ENCODE assay signal across 16 mouse cellular contexts in the genomic region with DNA sequence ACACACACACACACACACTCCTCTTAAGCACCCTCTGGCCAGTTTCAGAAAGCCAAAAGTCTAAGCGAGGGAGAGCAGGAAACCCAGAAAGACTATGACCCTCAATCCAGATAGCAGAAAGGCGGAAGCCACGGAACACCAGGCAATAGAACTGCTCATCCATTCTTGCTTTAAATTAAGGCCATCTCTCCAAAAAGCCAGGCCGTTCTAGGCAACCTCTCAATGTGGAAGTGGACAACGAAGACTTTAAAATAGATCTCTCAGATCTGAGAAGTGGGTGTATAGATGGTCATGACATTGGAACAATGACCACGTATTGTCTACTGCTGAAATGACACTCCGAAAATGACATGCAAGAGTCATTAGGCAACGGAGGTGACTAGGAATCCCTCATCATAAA.
"Had no signal": no experiment of that assay in that cellular context is flagged by ENCODE, and none has a peak within 500 bp of the region (broad histone marks: within the 10 kb centered on the region; RNA-seq: fewer than 3 reads in every experiment).

No protein-coding gene starts in this region.

- H3K27ac ChIP-seq: kidney, postnatal 0 days; limb, embryonic 15.5 days; liver, embryonic 12.5 days; neural tube, embryonic 12.5 days had no signal

- H3K4me3 ChIP-seq: limb, embryonic 15.5 days; liver, embryonic 12.5 days; myocyte; neural tube, embryonic 12.5 days had no signal

- DNase-seq: kidney, adult 9 months; kidney, postnatal 36 days; layer of hippocampus, adult 9-11 months; layer of hippocampus, postnatal 36 days; lung, embryonic 14.5 days; lung, postnatal 10 days; lung, postnatal 4 days; right cerebral cortex, postnatal 4 days; spleen, adult 18-20 months; thymus, adult 18-20 months; thymus, postnatal 14 days had no signal

- H3K4me2 ChIP-seq: limb, embryonic 15.5 days; liver, embryonic 12.5 days; neural tube, embryonic 12.5 days had no signal

- ATAC-seq: liver, embryonic 12.5 days had no signal

- H3K36me3 ChIP-seq: liver, embryonic 12.5 days; neural tube, embryonic 12.5 days had no signal

- H3K9ac ChIP-seq: limb, embryonic 15.5 days; liver, embryonic 12.5 days; lung, embryonic 14.5 days; neural tube, embryonic 12.5 days had no signal

- H3K9me3 ChIP-seq: limb, embryonic 15.5 days; liver, embryonic 12.5 days; neural tube, embryonic 12.5 days had no signal
